Mouse (Mus musculus) right cerebral cortex, postnatal 4 days (tissue): Measurements from ENCODE around the gene G430095P16Rik.

Source experiments
- DNase-seq: peaks from one replicate; pipeline ENCODE4 v3.0.0-alpha.2; 2022

Gene G430095P16Rik

GRCm38 (mm10) chr8:84722850-84723570 is at the start of gene G430095P16Rik:
G430095P16Rik (plus strand) TSS chr8:84723007.
- DNase-seq: peak; percentile 65

GRCm38 (mm10) chr8:84677305-84677704 is 45.5 kb upstream of the G430095P16Rik start:
- no peak for DNase-seq

GRCm38 (mm10) chr8:84681476-84681875 is 41.3 kb upstream of the G430095P16Rik start:
- DNase-seq: no peak

- DNase-seq: no peak
Observed at GRCm38 (mm10) chr8:84682257-84682656, 40.5 kb upstream of the G430095P16Rik start.

DNA sequence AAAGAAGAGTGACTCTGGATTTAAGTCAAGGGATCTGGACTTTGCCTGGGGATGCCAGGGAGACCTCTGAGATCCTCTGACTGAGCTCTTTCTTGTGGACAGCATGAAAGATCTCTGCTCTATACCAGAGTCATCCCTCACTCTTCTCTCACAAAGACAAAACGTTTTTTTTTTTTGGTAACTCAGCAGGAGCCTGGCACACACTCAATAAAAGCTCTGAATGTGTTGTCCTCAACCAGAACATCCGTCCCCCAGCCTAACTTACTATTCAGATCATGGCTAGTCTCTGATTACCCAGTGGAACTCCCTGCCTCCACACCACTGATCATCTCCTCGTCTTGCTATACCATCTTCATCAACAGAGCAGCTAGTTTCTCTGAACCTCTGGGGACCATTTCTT is 38.3 kb upstream of the G430095P16Rik start:
- DNase-seq: no peak

DNA sequence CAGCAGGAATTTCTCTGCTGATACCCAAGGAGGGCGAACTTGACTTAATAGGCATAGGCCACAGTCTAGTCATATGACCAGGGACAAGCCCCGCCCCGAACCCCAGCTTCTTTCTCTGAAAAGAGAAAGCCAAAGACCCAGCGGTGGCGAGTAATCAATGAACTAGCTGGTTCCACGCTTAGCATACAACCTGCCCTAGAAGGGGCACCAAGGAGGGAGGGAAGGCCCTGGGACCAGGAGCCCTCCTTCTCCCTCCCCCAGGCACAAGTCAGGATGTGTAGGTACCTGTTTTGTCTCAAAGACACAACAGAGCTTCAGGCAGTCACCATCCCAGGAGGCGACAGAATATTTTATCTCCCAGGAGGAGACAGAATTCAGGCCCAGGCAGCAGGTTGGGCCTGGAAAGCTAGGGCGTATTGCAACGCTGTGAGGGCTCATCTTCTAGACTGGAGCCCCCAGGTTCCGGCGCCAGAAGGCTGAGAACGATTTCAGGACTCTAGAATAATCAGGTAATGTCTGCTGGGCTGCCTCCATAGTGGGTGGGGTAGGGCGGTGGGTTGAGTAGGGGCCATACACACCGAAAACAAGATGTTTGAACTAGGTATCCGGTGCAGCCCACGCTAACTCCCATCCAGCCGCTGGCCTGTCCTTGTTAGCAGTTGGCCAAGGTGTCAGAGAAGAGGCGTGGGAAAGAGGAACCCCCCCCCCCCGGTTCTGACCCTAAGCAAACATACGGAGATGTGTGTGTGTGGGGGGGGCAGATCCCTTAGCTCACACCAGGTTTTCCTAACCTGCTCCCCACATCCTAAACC is 36.4 kb upstream of the G430095P16Rik start, which contains the start of gene Trmt1:
TSS of gene Trmt1 (plus strand) at position 117 of the 812 bp plus-strand sequence.
- no peak for DNase-seq

DNA sequence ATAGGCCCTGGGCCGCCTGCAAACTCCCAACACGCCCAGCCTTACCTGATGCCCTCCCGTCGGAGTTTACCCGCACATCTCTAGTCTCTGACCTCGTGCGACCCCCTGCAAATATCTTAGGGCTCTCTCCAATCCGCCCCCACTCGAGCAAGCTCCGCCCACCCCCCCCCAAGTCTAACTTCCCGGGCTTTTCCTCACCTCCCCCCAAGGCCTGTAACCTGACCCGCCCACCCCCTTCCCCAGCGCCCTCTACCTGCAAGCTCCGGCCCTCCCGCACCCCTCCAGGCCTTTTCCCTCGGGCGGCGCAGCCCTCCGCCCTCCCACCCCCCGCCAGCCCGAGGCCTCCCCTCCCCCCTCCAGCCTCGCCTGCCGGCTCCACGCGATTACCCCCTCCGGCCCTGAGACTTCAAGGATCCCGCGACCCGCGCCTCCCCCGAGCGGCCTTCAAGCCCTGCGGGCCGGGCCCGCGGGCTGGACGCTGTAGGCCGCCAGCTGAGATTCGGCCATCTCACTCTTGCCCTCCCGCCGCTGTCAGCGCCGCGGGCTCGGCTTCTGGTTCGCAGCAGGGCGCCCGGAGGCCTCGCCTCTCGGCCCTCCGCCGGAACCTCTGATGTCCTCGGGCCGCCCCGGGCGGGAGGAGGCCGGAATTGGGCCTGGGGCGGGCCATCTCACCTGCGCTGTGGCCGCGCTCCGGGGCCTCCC is 35.7 kb upstream of the G430095P16Rik start:
- peak; percentile 33 for DNase-seq

DNA sequence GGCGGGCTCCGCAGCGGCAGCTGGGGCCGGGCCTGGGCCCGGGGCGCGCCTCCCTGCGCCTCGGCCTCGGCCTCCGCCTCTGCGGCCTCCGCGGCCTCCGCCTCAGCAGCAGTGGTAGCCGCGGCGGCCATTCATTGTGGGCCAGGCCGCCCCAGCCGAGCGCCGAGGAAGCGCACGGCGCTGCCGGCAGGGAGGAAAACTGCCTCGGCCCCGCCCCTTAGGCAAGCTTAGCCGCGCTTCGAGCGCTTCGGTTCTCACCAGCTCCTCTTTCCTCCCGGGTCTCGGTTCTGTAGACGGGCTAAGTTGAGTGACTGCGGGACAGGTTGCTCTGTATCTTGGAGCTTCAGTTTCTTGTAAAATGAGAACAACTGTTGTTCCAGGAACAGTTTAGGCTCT is 35.1 kb upstream of the G430095P16Rik start, which contains the start of gene Nacc1:
TSS of gene Nacc1 (minus strand) at position 158 of the 396 bp plus-strand sequence.
- DNase-seq: peak; percentile 82

- peak; percentile 82 for DNase-seq
Observed at GRCm38 (mm10) chr8:84689091-84689915, 33.5 kb upstream of the G430095P16Rik start.

DNA sequence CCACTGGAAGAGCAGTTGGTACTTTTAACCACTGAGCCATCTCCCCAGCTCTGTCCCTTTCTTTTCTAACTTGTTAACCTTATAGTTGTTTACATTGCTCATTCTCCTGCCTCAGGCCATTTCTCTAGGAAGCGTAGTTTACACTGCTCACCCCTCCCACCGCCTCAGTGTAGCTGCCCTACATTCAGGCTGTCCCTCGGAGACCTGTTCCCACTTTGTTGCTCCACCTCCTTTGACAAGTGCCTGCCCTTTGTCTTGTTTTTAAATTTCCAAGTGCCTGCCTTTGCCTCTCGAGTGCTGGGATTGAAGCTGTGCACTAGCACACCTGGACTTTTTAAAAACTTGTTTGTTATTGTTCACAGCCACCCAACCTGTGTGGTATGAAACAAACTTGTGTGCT is 29.5 kb upstream of the G430095P16Rik start:
- DNase-seq: no peak

DNA sequence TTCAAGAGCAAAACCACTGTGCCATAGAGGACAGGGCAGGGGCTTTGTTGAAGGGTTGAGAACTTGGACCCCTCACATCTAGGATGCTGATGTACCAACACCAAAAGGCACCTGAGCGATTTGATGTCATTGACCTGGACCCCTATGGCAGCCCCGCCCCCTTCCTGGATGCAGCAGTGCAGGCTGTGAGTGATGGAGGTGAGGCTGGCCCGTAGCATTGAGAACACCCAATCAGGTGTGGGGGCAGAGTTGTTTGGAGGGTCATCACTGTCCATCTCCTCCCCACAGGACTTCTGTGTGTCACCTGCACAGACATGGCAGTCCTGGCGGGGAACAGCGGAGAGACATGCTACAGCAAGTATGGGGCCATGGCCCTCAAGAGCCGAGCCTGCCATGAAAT is 27.7 kb upstream of the G430095P16Rik start:
- DNase-seq: no peak

DNA sequence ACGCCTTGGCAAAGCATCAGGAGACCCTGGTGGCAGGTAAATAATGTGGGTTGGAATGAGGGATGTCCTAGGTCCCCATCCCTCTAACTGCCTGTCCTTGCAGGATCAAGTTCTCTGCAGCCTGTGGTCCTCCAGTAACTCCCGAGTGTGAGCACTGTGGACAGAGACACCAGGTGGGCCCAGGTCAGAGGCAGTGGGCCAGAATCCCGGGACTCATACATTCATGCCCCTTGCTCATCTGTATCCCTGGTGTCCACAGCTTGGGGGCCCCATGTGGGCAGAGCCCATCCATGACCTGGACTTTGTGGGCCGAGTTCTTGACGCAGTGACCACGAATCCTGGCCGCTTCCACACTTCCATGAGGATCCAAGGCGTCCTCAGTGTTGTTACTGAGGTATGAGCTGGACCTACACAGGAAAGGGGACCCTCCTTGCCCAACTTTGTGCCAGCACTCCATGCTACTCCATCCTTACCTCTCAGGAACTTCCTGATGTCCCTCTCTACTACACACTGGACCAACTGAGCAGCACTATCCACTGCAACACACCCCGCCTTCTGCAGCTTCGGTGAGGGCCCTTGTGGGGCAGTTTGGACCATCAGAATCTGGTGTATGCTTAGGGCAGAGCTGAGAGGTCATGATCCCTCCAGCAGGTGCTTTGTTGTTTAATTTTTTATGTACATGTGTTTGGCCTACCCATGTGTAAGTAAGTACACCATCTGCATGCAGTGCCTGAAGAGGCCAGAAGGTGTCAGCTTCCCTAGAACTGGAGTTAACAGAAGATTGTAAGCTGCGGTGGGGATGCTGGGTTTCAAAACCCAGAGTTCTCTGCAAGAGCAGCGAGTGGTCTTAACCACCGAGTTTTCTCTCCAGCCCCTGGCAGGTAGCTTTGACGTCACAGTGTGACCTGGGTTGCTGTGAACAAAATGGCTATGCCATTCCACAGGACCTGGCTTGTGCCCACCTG is 25.4 kb upstream of the G430095P16Rik start:
- peak; percentile 68 for DNase-seq

DNA sequence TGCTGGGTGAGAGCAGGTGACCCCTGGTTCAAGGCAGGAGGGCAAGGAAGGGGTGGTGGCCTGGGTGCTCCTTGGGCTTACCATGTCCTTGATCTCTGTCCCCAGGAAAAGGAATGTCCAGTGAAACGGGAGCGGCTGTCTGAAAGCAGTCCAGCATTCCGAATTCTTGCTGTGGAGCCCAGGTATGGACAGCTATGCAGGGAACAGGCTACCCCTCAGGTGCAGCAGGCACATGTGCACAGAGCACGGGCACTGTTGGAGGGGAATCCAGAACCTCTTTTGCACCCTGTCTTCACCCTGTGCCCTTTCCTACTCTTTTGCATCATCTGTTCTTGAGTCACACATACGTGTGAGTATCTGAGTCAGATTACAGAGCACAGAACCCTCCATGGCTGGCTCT is 24.5 kb upstream of the G430095P16Rik start:
- no peak for DNase-seq

GRCm38 (mm10) chr8:84698929-84699401 is 23.8 kb upstream of the G430095P16Rik start:
- DNase-seq: peak; percentile 31

GRCm38 (mm10) chr8:84699861-84700322 is 22.9 kb upstream of the G430095P16Rik start:
- DNase-seq: peak; percentile 64

- DNase-seq: no peak
Observed at GRCm38 (mm10) chr8:84700526-84700925, 22.3 kb upstream of the G430095P16Rik start.

DNA sequence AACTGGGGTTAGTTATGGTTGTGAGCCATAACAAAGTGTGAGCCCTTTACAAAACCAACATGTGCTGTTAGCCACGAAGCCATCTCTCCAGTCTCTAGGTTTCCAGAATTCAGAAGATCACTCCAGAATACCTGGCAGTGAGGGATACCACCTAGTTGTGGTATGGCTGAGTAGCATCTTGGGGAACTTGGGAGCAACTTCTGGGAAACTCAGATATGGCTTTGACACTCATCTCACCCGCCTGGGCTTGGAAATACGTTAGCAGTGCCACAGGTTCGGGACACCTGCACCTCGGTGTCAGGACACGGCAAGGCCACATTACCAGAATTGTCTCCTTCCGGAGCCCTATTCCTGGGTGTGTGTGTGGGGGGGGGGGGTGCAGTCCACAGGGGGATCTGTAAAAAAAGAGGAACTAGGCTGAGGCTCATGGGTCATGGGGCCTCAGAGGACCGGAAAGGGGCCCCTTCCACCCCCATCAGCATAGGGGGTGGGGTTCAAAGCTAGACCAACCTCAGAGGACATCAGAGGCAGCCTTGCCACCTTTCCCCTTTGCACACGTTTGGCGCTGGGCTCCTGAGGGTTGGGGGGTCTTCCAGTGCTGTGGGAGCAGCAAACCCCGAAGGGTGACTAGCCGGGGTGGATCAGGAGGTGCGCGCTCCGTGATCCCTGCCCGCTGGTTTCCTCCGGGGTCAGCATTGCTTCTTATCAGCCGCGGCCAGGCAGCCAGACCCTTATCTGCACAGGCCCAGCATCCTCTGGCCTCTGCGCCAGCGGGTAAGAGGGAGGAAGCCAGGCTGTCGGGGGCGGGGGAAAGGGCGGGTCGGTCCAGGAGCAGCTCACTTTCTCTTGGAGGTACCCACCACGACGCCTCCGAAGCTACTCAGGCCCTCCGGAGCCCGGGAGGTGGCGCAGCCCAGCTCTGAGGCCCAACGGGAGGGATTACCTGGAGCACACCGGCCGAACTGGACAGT is 21.6 kb upstream of the G430095P16Rik start, which contains the start of gene Lyl1:
TSS of gene Lyl1 (plus strand) at position 517 of the 971 bp plus-strand sequence.
- no peak for DNase-seq

DNA sequence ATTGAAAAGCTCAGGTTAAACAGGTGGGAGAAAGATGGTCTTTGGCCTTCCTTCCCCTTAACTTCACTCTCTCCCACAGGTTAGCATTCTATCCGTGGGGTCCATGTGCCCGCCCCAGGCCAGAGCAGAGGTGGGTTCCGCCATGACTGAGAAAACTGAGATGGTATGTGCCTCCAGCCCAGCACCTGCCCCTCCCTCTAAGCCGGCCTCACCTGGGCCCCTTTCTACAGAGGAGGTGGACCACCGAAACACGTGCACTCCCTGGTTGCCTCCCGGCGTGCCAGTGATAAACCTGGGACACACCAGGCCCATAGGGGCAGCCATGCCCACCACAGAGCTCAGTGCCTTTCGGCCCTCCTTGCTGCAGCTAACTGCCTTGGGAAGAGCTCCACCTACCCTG is 20.2 kb upstream of the G430095P16Rik start:
- no peak for DNase-seq

GRCm38 (mm10) chr8:84702963-84703465 is 19.8 kb upstream of the G430095P16Rik start:
- DNase-seq: no peak
